8 mouse cellular contexts compared by ENCODE assay signal in genomic region chr9:32635627-32636385, GRCm38 (mm10). TPM values are rescaled to one million over a fixed set of nuclear protein-coding genes. Genes with fewer than 3 reads are reported as not detected.
DNase-seq lines count a peak whose midpoint lies in the region; ATAC-seq and TF ChIP-seq lines count a peak whose summit lies in the region.

Gene Ets1, plus strand, starts transcription at chr9:32636221.

- DNase-seq in spleen, adult 2 months (ENCODE audit: low read depth in 1 of 2, low spot score in 2 of 2) = no peak
- DNase-seq in spleen, adult 18-20 months = no peak
- peak; percentile 80 for DNase-seq in embryo, embryonic 10 days (ENCODE audit: low spot score)
- DNase-seq in heart, adult 2 months = peak; percentile 40 to 56
- DNase-seq in kidney, adult 9 months = peak; percentile 52
- no peak for DNase-seq in liver, postnatal 0 days
- peak; percentile 62 for DNase-seq in retina, embryonic 14.5 days (ENCODE audit: low spot score)

- H3K36me3 ChIP-seq in spleen, adult 2 months (ENCODE audit: control insufficient read depth, insufficient read depth, low read length) = no peaks in the 10 kb centered on the region
- no peaks in the 10 kb centered on the region; the same call in 1 of the 2 replicates for H3K36me3 ChIP-seq in heart, adult 2 months (ENCODE audit: control insufficient read depth, insufficient read depth, low read length)
- no peaks in the 10 kb centered on the region for H3K36me3 ChIP-seq in liver, postnatal 0 days (replicated peaks; ENCODE audit: insufficient read depth, low read length)

- no peaks in the 10 kb centered on the region for H3K27me3 ChIP-seq in spleen, adult 2 months (ENCODE audit: control insufficient read depth, insufficient read depth, low read length)
- H3K27me3 ChIP-seq in heart, adult 2 months (ENCODE audit: control insufficient read depth, insufficient read depth, low read length) = no peaks in the 10 kb centered on the region
- peaks cover 8% of the 10 kb centered on the region; the same call in 1 of the 2 replicates for H3K27me3 ChIP-seq in liver, postnatal 0 days (ENCODE audit: insufficient read depth, low read length)

- H3K27ac ChIP-seq in spleen, adult 2 months (ENCODE audit: insufficient read depth, low read length) = peak within 1 kb of the TSS; percentile 52; the same call in 1 of the 2 replicates
- peak within 1 kb of the TSS; percentile 85 for H3K27ac ChIP-seq in heart, adult 2 months
- no peak within 1 kb of the TSS for H3K27ac ChIP-seq in liver, postnatal 0 days (ENCODE audit: low read depth)

- no peak for TF ChIP-seq CTCF in spleen, adult 2 months (IDR thresholded peaks at IDR 0.05; ENCODE audit: extremely low read depth, insufficient read depth, insufficient read length, insufficient replicate concordance)
- TF ChIP-seq CTCF in heart, adult 2 months (IDR thresholded peaks at IDR 0.05) = no peak
- TF ChIP-seq CTCF in liver, postnatal 0 days (IDR thresholded peaks at IDR 0.05; ENCODE audit: low read depth) = no peak

- peak within 1 kb of the TSS; percentile 31 for H3K4me3 ChIP-seq in spleen, adult 2 months (ENCODE audit: extremely low read depth, insufficient read depth, insufficient read length)
- H3K4me3 ChIP-seq in heart, adult 2 months = peak within 1 kb of the TSS; percentile 51
- H3K4me3 ChIP-seq in liver, postnatal 0 days (ENCODE audit: low read depth, low read length) = peak within 1 kb of the TSS; percentile 1; the same call in 1 of the 2 replicates

- no peak for TF ChIP-seq POLR2A in spleen, adult 2 months (IDR thresholded peaks at IDR 0.05; ENCODE audit: low read depth, low read length)
- TF ChIP-seq POLR2A in heart, adult 2 months (IDR thresholded peaks at IDR 0.05; ENCODE audit: insufficient read depth, low read depth, low read length) = peak; percentile 68

- H3K9ac ChIP-seq in heart, adult 2 months (ENCODE audit: low read depth, low read length) = peak within 1 kb of the TSS; percentile 75
- H3K9ac ChIP-seq in liver, postnatal 0 days (replicated peaks) = no peak within 1 kb of the TSS

- peak within 1 kb of the TSS; percentile 52 for H3K4me2 ChIP-seq in liver, postnatal 0 days (ENCODE audit: low read depth, low read length)

- peaks cover 10% of the 10 kb centered on the region; the same call in 1 of the 2 replicates for H3K4me1 ChIP-seq in spleen, adult 2 months (ENCODE audit: control insufficient read depth, insufficient read depth, insufficient read length)
- peaks cover 1% of the 10 kb centered on the region; the same call in 1 of the 2 replicates for H3K4me1 ChIP-seq in heart, adult 2 months (ENCODE audit: control insufficient read depth, insufficient read depth, low read length)
- no peaks in the 10 kb centered on the region for H3K4me1 ChIP-seq in liver, postnatal 0 days (ENCODE audit: insufficient read depth)

- TF ChIP-seq EP300 in heart, adult 2 months (IDR thresholded peaks at IDR 0.05; ENCODE audit: insufficient read depth, low read depth, low read length) = no peak
- no peak for TF ChIP-seq EP300 in liver, postnatal 0 days (IDR thresholded peaks at IDR 0.05; ENCODE audit: low read depth)

- ATAC-seq in liver, postnatal 0 days = no peak
- ATAC-seq in erythroblast, adult 5-6 weeks (replicated peaks; ENCODE audit: low FRiP score, poor library complexity, severe bottlenecking) = no peak

- no peaks in the 10 kb centered on the region for H3K79me2 ChIP-seq in heart, adult 2 months (replicated peaks; ENCODE audit: control insufficient read depth, insufficient read depth, low read length)

- intact Hi-C loops in heart, adult 2 months (cut with DNase I) = loop anchor here (2.0 to 5.0 kb wide), 3 partner anchors 36 to 56 kb away; no protein-coding TSS in a partner anchor

- H3K9me3 ChIP-seq in liver, postnatal 0 days (ENCODE audit: low read length) = no peaks in the 10 kb centered on the region

- 7% methylated on average over 10 of the region's 10 CpGs for WGBS in spleen, adult 2 months
- whole genome bisulfite sequencing in heart, adult 2 months = 2% methylated on average over 10 of the region's 10 CpGs
- WGBS in liver, postnatal 0 days (ENCODE audit: insufficient replicate concordance) = 3% methylated on average over 10 of the region's 10 CpGs

RNA-seq across cellular contexts. Expression of gene Ets1, which starts in this region (rescaled TPM):
- polyA plus RNA-seq in spleen, adult 2 months (2012; rRNA removed) = 115 and 129 TPM in 2 replicates
- total RNA-seq in heart, adult 2 months (2021) = 10 to 100 TPM; 40.7 to 48.7 TPM
- 22.6 and 39.6 TPM in 2 replicates for polyA plus RNA-seq in heart, adult 2 months (2012; rRNA removed)
- polyA plus RNA-seq in liver, postnatal 0 days (2015; fragmentation: Nextera tagmentation; extraction: Ambion mirVana) = 14.6 and 18.1 TPM in 2 replicates
- total RNA-seq in erythroblast, adult 5-6 weeks (2015; ENCODE audit: low replicate concordance) = 5.0 and 6.5 TPM in 2 replicates
- total RNA-seq in erythroblast, adult 5-6 weeks (2017; ENCODE audit: low replicate concordance) = 10.5 and 11.3 TPM in 2 replicates

Comparison
In these comparisons a context has a peak if more than half of its experiments do, and no peak if none do; other contexts are left out.
1. DNase-seq: peak in embryo, embryonic 10 days (single experiment), heart, adult 2 months (2 of 2), kidney, adult 9 months (single experiment) and retina, embryonic 14.5 days (single experiment); none in spleen, adult 2 months (0 of 2), spleen, adult 18-20 months (0 of 2) and liver, postnatal 0 days (single experiment).
2. H3K4me3 ChIP-seq: peak in every context shown above with its lines; median percentile 51 in heart, adult 2 months; 31 in spleen, adult 2 months; 1 in liver, postnatal 0 days.